Mouse (Mus musculus): ENCODE measurements around the gene Prrc2a. TPM values are rescaled to one million over a fixed set of nuclear protein-coding genes. Genes with fewer than 3 reads are reported as not detected.

The Prrc2a gene
- 7.5 TPM for polyA plus RNA-seq (2014; fragmentation: Illumina TruSeq; extraction: RNeasy Lipid Tissue Mini Kit (QIAGEN cat#74804); ENCODE audit: low replicate concordance)

GRCm38 (mm10) chr17:35164568-35165450, at the start of gene Prrc2a:
Prrc2a (minus strand) TSS chr17:35164897.

GRCm38 (mm10) chr17:35204494-35205379, 40.0 kb upstream of the Prrc2a start, which contains the start of gene Lta:
Lta (minus strand) TSS chr17:35205351.

GRCm38 (mm10) chr17:35201787-35202186, 37.1 kb upstream of the Prrc2a start, which contains the start of gene Tnf:
Tnf (minus strand) TSS chr17:35202007.

GRCm38 (mm10) chr17:35193881-35194843, 29.5 kb upstream of the Prrc2a start, which contains the start of gene Ltb:
Ltb (plus strand) TSS chr17:35194439.

GRCm38 (mm10) chr17:35187959-35188610, 23.4 kb upstream of the Prrc2a start, which contains the start of gene Lst1:
Lst1 (minus strand) TSS chr17:35188439.

GRCm38 (mm10) chr17:35175968-35176367, 11.3 kb upstream of the Prrc2a start, which contains the start of gene Aif1:
Aif1 (minus strand) TSS chr17:35176068.

GRCm38 (mm10) chr17:35134801-35135590, 29.7 kb downstream of the Prrc2a start, which contains the start of gene Bag6:
Bag6 (plus strand) TSS chr17:35135178.

GRCm38 (mm10) chr17:35131500-35132173, 33.1 kb downstream of the Prrc2a start, which contains the start of gene Apom:
Apom (minus strand) TSS chr17:35132050.

GRCm38 (mm10) chr17:35126206-35126611, 38.5 kb downstream of the Prrc2a start, which contains the start of gene D17H6S53E:
D17H6S53E (plus strand) TSS chr17:35126373.

GRCm38 (mm10) chr17:35121871-35122303, 42.8 kb downstream of the Prrc2a start, which contains the start of gene Csnk2b:
Csnk2b (minus strand) TSS chr17:35122053.

GRCm38 (mm10) chr17:35121143-35121799, 43.4 kb downstream of the Prrc2a start, which contains the start of gene Gpank1:
Gpank1 (plus strand) TSS chr17:35121455.

GRCm38 (mm10) chr17:35115046-35116019, 49.4 kb downstream of the Prrc2a start, which contains the start of gene Ly6g5b:
Ly6g5b (minus strand) TSS chr17:35115428.

GRCm38 (mm10) chr17:35108097-35108496, 56.6 kb downstream of the Prrc2a start, which contains the start of gene Ly6g5c:
Ly6g5c (plus strand) TSS chr17:35108279.

All from small intestine, adult 10 weeks (tissue).